Mouse (Mus musculus): Measurements from ENCODE around the gene Dab1.
A peak's percentile ranks its signal among the peaks of the same experiment; 100 is the strongest.

Gene Dab1

DNA sequence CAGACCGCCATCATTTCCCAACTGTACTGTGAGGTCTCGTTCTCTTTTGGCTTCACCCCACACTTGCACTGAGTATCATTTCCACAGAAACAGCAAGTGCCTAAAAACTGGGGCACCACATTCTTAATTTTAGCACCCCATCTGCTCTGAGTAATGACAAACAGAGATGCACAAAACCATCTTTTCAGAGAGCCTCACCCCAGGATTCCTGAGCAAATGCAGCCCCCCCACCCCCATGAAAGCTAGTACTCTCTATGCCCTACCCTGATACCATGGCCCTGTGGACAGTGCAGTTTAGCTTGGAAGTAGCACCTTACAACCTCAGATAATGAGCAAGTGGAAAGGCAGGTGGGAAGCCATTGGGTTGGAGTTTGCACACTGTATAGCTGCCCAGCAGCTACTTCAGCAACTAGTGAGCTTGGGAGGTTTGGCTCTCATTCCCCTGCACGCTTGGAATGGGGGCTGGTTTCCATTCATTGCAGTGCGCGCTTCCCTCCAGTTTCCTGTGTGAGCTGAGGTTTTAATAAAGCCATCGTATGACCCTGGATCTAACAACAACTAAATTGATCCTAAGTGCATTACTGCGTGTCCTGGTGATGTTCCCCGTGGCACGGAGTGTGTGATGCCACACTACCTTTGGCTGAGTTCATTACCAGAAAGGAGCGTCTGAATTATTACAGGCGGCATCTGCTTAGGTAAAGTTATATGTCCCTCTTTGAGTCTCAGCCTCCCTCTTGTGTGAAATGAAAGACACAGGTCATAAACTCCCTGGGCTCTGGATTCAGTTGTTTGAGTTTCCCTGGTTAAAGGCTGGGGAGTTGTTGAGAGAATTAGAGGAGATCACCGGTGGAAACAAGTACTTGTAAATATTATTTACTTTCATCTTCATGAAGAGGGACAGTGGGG lies 842.2 kb downstream of the Dab1 start:
- peak; percentile 54 for DNase-seq

- DNase-seq, result no peak
These were observed 844.0 kb downstream of the Dab1 start for GRCm38 (mm10) chr4:104462932-104463780.

GRCm38 (mm10) chr4:104463781-104464170 lies 844.6 kb downstream of the Dab1 start:
- DNase-seq, result no peak

DNA sequence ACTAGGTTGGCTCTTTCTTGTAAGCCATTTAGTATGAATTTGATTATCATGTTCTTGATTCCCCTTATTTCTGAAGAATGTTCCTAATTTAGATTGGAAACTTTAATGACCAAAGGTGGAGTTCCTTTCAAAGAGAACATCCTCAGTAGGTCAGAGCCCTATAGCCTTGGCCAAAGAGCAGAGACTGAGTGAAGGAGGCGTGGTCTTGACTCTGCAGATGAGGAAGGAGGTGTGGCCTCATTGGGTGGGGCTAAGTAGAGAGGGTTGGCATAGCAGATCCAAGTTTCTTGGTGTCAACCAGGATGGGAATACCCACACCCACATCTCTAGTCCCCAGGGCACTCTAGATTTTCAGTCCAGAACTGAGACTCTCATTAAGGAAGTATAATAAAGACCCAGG lies 846.4 kb downstream of the Dab1 start:
- DNase-seq, result no peak

DNA sequence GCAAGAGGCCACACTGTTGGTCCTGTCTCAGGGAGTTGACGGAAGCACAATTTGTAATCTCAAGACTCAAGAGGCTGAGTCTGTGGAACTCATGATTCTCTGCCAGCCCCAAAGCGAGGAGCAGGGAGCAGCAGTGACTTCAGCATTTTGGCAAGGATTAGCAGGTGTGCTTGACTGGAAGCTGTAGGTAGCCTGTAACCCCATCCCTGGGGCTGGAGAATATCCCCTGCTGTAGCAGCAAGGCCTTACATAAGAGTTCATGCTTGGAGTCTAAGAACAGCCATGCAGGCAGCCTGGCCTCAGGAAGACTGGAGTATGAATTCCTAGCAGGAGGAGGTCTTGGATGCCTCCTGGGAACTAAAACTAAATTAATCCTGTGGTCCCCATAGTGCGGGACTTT lies 849.5 kb downstream of the Dab1 start:
- DNase-seq, result peak; percentile 59

- no peak for DNase-seq
These were observed 853.8 kb downstream of the Dab1 start for GRCm38 (mm10) chr4:104472915-104473314.

DNA sequence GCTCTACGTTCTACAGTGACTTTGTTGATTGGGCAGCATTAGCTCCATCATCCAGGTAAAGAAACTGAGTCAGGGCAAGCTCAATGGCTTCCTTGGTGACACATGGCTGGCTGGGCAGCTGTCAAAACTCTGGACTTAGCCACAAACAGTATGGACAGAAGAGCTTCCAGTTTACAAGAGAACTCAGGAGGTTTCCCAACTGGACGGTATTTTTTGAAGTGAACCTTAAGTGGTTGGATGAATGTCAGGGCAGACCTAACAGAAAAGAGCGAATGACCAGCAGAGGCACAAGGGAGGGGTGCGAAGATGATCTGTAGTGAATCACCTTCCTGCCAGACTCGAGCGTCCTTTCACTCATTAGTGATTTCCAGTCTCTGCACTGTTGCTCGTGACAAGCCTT lies 857.7 kb downstream of the Dab1 start:
- no peak for DNase-seq

DNA sequence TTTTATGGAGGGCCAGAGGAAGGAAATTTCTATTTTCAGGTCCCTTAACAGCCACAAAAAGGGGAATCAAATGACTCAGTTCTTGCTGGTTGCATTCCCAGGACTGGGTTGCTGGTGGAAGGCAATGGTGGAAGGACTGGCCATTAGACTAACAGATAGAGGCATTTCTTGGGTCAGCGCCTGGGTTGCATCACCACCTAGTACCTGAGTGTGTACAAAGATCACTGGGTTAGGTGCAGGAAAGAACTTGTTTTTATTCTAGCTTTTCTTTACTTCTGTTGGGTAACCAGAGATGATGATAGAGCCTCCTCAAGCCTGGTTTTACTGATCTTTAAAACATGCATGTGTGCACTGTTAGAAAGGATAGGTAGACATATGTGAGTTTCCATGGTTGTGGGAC lies 864.8 kb downstream of the Dab1 start:
- no peak for DNase-seq

GRCm38 (mm10) chr4:104497221-104497620 lies 878.1 kb downstream of the Dab1 start:
- DNase-seq, result no peak

DNA sequence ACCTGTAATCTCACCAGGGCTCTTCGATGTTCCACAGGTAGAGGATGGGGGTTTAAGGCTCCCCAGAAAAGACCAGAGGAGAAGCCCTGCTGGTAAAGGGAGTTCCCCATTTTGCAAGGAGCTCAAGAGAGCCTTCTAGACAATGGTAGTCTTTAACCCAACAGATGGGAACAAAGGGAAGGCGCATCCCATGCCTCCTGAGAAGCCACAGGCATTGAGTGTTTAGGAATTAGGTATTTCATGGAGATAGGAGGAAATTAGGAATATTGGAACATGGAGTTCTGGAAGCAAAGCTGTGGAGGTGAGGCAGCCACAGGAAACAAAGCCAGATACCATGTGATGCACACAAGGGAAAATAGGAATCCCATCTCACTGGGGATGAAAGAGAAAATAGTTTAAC lies 881.0 kb downstream of the Dab1 start:
- no peak for DNase-seq

DNA sequence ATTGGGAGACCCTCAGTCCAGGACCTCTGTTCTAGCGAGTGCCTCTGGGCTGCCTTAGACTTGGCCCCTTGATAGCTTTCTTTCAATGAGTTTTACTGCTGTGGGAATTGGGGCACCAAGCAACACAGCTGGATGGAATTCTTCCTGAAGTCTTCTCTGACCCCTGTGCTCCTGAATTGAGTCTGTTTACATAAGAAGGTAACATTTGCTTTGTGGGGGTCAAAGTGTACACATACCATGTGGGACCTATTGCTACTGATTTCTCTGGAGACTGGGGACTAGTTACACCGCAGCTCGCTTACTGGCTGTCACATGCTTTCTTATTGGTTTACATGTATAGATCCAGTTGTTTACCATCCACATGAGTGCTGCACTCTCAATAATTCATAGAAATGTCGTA lies 881.5 kb downstream of the Dab1 start:
- no peak for DNase-seq

- DNase-seq, result no peak
These were observed 882.1 kb downstream of the Dab1 start for GRCm38 (mm10) chr4:104501245-104501644.

DNA sequence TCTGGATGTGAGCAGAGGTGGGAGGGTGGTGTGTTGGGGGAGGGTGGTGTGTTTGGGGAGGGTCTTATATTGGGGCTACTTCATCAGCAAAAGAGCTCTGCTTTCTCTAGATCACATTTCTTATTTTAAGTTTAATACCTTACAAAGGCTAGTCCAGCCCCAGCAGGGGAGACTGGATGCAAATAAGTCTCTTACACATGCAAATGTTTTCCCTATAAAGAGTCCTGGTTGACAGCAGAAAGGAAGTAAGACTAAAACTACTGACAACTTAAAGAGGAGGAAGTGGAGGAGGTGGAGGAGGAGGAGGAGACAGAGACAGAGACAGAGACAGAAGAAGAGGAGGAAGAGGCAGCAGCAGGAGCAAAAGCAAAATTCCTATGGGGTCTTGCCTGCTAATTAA lies 885.8 kb downstream of the Dab1 start:
- no peak for DNase-seq

DNA sequence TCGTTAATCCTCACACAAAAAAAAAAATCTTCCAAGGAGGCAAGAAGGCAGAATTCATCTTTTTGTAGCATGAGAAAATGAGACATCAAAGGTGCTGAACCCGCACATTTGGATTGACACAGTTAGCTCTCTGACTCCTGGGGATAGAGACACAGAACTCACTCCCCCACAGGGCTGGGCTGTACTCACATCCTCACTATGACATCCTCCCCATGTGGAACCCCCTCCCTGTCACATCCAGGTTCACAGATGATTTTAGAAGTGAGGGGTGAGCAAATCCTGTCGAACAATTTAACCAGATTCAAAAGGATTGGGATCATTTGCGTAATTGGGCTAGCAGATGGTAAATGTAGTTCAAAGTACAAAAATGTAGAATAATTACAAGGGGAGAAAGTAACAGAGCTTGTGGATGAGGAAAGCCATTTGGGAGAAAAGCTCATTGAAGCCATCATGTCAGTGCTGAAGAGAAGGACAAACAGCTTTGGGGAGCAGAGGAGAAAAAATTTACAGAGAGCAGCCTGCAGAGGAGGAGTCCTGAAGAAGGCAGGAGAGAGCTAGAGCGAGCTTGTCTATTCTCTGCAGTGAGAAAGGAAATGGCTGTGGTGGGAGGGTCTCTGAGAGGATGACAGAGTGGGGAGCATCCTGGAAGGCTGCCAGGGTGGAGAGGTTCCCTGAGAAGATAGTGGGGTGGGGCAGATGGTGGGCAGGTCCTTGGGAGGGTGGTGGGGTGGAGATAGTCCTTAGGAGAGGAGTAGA lies 890.2 kb downstream of the Dab1 start:
- no peak for DNase-seq

- no peak for DNase-seq
These were observed 892.7 kb downstream of the Dab1 start for GRCm38 (mm10) chr4:104511855-104512254.

DNA sequence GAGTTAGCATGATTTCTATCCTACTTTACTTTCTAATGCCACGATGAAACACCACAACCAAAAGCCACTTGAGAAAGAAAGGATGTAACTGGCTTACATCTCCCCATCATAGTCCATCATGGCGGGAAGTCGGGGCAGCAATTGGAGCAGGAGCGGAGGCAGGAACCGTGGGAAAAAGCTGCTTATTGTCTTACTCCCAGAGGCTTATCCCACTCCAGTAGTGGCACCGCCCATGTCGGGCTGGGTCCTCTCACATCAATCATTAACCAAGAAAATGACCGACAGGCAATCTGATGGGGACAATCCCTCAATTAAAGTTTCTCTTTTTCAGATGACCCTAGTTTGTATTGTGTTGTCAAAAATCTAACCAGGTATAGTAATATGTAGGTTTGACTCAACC lies 893.4 kb downstream of the Dab1 start:
- DNase-seq, result no peak

- no peak for DNase-seq
These were observed 894.5 kb downstream of the Dab1 start for GRCm38 (mm10) chr4:104513622-104514021.

DNA sequence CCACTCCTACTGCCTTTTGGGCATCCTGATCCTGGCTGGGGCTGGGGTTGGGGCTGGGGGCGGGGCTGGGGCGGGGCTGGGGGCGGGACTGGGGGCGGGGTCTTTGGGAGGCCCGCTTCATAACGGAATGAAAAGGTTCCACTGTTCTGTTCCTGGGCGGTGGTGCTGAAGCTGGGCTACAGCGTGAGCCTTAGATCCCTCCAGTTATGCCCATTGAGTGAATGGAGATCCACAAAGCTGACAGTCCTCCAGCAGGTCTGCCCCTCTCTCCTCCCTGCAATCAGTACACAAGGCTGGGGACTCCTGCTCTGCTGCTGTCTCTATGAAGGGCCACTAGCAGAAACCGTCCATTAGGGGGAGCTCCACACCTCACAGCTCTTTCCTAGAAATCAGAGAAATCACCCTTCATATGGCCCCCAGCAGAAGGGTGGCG lies 895.4 kb downstream of the Dab1 start:
- DNase-seq, result peak; percentile 38

DNA sequence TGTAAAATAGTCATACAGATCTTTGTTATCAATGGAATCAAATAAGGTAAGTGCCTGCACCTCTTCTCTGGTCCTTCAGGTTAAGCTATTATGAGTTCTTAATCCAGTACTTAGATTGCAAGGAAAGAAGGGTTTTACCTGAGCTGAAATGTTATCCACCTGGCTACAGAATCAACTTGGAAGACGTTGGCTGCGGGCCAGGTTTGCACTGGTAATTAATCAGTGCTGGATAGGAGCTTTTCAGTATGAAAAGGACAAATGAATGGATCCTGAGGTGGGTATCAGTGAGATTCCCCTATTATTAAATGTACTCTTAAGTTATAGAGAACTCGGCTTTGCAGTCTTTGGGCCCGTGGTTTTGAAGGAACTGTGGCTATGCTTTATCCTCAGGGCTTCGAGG lies 896.5 kb downstream of the Dab1 start:
- no peak for DNase-seq

DNA sequence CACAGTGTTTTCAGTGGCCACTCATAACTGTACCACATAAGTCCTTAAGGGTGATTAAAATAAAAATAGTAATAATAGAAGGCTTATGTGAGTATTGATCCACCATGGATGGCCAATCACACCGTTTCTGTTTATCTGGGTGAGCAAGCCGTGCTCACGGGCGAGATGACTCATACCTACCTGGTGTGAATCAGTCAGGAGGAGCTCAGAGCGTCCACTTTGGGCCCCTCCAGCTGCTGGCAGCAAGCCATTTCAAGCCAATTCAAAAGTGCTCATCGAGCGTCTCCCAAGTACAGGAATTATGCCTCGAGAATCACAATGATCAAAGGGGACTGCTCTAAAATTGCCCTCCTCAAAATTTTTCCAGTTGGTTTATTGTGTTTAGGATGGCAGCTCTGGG lies 903.2 kb downstream of the Dab1 start:
- peak; percentile 37 for DNase-seq

GRCm38 (mm10) chr4:104523776-104524175 lies 904.6 kb downstream of the Dab1 start:
- peak; percentile 52 for DNase-seq

GRCm38 (mm10) chr4:104529905-104530646 lies 910.9 kb downstream of the Dab1 start:
- no peak for DNase-seq

Measured in cerebellum, adult 8-10 months (tissue).